Mouse (Mus musculus): ENCODE measurements at regions not wholly inside any gene's neighbourhood (a gene's known extent, or its start where the extent isn't known, plus 50 kb on each side); places are given as distances from the start of the nearest gene placed in this dataset.

DNA sequence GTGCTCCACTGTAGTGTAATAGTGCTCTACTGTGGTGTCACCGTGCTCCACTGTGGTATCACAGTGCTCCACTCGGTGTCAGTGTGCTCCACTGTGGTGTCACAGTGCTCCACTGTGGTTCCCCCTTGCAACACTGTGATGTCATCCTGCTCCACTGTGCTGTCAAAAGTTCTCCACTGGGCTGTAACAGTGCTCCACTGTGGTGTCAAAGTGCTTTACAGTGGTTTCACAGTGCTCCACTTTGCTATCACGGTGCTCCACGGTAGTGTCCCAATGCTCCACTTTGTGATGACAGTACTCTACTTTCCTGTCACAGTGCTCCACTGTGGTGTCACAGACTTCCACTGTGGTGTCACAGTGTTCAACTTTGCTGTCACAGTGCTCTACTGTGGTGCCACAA is 79.4 kb upstream of the Trpm1 start:
- Histone ChIP-seq H3K36me3 (ENCODE audit: control insufficient read depth, insufficient read depth, low read length) (no peaks in the 10 kb centered on the region), H3K4me3 (ENCODE audit: low read depth, low read length) (no peak overlapping the region), H3K27ac (ENCODE audit: insufficient read depth, low read depth, low read length) (no peak overlapping the region), H3K27me3 (ENCODE audit: control insufficient read depth, insufficient read depth, low read length) (no peaks in the 10 kb centered on the region), H3K4me1 (ENCODE audit: control insufficient read depth, insufficient read depth, insufficient read length, low read length) (no peaks in the 10 kb centered on the region)
- TF ChIP-seq CTCF (IDR thresholded peaks at IDR 0.05; ENCODE audit: extremely low read depth, insufficient read length, insufficient replicate concordance, low read depth, low read length) (no peak), POLR2A (IDR thresholded peaks at IDR 0.05; ENCODE audit: low read depth, low read length) (no peak)
- WGBS, result 86% methylated on average over 4 of the region's 4 CpGs

DNA sequence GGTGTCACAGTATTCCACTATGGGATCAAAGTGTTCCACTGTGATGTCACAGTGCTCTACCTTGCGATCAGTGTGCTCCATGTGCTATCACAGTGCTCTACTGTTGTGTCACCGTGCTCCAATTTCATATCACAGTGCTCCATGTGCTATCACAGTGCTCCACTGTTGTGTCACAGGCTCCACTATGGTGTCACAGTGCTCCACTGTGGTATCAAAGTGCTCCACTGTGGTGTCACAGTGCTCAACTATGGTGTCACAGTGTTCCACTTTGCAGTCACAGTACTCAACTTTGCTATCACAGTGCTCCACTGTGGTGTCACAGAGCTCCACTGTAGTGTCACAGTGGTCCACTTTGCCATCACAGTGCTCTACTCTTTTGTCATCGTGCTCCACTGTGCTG is 79.9 kb upstream of the Trpm1 start:
- no peak overlapping the region for H3K4me3 ChIP-seq (ENCODE audit: low read depth, low read length)
- WGBS, result 88% methylated on average over 3 of the region's 3 CpGs
- H3K36me3 ChIP-seq (ENCODE audit: control insufficient read depth, insufficient read depth, low read length), result no peaks in the 10 kb centered on the region
- no peak overlapping the region for H3K27ac ChIP-seq (ENCODE audit: insufficient read depth, low read depth, low read length)
- H3K27me3 ChIP-seq (ENCODE audit: control insufficient read depth, insufficient read depth, low read length), result no peaks in the 10 kb centered on the region
- TF ChIP-seq POLR2A (IDR thresholded peaks at IDR 0.05; ENCODE audit: low read depth, low read length), result no peak
- TF ChIP-seq CTCF (IDR thresholded peaks at IDR 0.05; ENCODE audit: extremely low read depth, insufficient read length, insufficient replicate concordance, low read depth, low read length), result no peak
- no peaks in the 10 kb centered on the region for H3K4me1 ChIP-seq (ENCODE audit: control insufficient read depth, insufficient read depth, insufficient read length, low read length)

DNA sequence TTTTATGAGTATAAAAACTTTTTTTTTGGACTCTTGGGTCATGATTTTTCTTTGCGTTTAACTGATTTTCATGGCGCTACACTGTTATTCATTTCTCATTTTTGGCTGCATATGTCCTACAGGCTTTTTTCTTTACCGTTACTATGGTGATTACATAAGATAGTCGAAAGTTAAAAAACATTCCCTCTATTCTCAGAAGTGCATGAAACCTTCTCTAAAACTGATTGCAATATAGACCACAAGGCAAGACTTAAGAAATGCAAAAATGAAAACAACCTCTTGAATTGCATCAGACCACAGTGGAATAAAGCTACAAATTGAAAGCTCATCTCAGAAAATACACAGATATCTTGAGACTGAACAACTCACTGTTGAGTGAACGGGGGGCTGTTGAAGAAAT is 82.7 kb upstream of the Trpm1 start:
- 85% methylated on average over 5 of the region's 5 CpGs for WGBS
- Histone ChIP-seq H3K36me3 (ENCODE audit: control insufficient read depth, insufficient read depth, low read length) (no peaks in the 10 kb centered on the region), H3K4me1 (ENCODE audit: control insufficient read depth, insufficient read depth, insufficient read length, low read length) (no peaks in the 10 kb centered on the region), H3K27me3 (ENCODE audit: control insufficient read depth, insufficient read depth, low read length) (no peaks in the 10 kb centered on the region), H3K4me3 (ENCODE audit: low read depth, low read length) (no peak overlapping the region), H3K27ac (ENCODE audit: insufficient read depth, low read depth, low read length) (no peak overlapping the region)
- TF ChIP-seq CTCF (IDR thresholded peaks at IDR 0.05; ENCODE audit: extremely low read depth, insufficient read length, insufficient replicate concordance, low read depth, low read length), result no peak
- TF ChIP-seq POLR2A (IDR thresholded peaks at IDR 0.05; ENCODE audit: low read depth, low read length), result no peak

DNA sequence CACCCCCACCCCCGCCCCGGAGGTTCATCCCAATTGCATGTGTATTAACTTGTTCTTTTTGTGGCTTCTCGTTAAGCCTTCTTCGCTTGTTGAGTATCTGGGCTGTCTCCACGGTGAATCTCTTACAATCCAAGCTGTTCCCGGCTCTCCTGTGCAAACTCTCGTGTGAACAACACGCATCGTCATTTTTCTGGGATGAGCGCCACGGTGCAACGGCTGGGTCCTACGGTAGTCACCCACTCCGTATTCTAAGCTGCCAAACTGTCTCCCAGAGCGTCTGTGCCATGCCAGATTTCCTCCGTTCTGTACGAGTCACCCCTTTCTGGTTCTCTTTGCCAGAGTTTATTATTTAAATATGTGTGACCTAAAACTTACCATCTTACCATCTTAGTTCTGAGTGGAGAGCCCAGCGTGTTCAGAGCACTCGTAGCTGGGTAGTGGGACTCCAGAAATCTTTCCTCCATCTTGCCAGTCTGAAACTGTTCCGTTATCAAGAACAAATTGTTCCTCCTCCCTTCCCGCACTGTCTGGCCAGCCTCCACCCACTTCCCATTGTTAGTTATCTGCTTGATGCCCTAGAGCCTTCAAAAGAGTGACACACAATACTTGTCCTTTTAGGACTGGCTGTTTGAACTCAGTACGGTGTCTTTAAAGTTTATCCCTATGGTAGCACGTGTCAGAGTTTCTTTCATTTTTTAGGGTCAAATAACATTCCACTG is 87.9 kb upstream of the Trpm1 start:
- no peaks in the 10 kb centered on the region for H3K4me1 ChIP-seq (ENCODE audit: control insufficient read depth, insufficient read depth, insufficient read length, low read length)
- TF ChIP-seq CTCF (IDR thresholded peaks at IDR 0.05; ENCODE audit: extremely low read depth, insufficient read length, insufficient replicate concordance, low read depth, low read length) (no peak), POLR2A (IDR thresholded peaks at IDR 0.05; ENCODE audit: low read depth, low read length) (no peak)
- WGBS, result 79% methylated on average over 23 of the region's 23 CpGs
- H3K27me3 ChIP-seq (ENCODE audit: control insufficient read depth, insufficient read depth, low read length), result no peaks in the 10 kb centered on the region
- H3K36me3 ChIP-seq (ENCODE audit: control insufficient read depth, insufficient read depth, low read length), result no peaks in the 10 kb centered on the region
- no peak overlapping the region for H3K27ac ChIP-seq (ENCODE audit: insufficient read depth, low read depth, low read length)
- H3K4me3 ChIP-seq (ENCODE audit: low read depth, low read length), result no peak overlapping the region

DNA sequence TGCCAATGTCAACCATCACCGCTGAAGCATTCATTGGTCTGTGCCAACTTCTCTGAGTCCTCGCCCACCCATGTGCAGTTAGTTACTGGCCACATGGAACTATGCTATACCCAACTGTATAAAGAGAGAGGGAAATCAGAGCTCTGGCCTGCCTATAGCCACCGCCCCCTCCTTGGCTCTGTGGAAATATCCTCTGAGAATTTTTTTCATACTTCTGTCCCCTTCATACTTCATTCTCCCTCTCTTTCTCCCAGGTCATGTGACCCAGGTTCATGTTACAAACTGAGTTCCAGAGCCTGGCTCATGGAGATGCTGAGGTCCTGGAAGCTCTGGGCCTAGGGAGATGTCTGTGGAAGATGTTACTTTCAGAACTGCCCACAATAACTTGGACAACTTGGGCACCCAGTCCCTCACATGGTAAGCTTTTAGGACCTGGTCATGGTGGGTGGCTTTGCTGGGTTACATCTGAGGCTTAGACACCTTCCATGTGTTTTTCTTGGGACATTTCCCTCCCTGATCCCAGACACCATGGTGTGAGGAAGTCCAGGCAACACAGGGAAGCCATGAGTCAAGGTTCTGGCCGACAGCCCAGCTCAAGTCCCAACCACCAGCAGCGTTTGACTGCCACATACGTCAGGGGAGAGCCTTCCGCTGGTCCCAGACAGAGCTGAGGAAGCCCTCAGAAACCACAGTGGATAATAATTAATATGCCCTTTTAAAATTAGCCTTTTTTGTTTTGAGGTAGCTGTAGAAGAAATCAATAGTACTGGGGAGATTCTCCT is 89.0 kb upstream of the Trpm1 start:
- Histone ChIP-seq H3K27me3 (ENCODE audit: control insufficient read depth, insufficient read depth, low read length) (no peaks in the 10 kb centered on the region), H3K36me3 (ENCODE audit: control insufficient read depth, insufficient read depth, low read length) (no peaks in the 10 kb centered on the region), H3K4me3 (ENCODE audit: low read depth, low read length) (no peak overlapping the region), H3K27ac (ENCODE audit: insufficient read depth, low read depth, low read length) (no peak overlapping the region), H3K4me1 (ENCODE audit: control insufficient read depth, insufficient read depth, insufficient read length, low read length) (no peaks in the 10 kb centered on the region)
- no peak for TF ChIP-seq POLR2A (IDR thresholded peaks at IDR 0.05; ENCODE audit: low read depth, low read length)
- WGBS, result 64% methylated on average over 7 of the region's 7 CpGs

DNA sequence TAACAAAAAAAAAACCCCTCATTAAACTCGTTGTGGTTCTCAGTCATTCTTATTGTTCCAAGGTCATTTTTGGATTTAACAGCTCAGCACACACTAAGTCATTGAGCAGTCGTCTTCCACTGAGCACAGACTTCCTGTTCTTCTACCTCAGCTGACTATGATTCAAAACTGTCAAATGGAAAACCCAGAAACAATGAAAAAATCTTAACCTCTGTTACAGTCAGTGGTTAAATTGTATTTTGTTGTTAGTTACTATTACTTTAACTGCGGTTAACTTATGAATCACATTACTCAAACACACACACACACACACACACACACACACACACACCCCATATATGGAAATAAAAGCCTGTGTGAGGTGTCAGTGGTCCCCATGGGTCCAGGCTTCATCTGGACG is 92.5 kb upstream of the Trpm1 start:
- Histone ChIP-seq H3K27me3 (ENCODE audit: control insufficient read depth, insufficient read depth, low read length) (no peaks in the 10 kb centered on the region), H3K36me3 (ENCODE audit: control insufficient read depth, insufficient read depth, low read length) (no peaks in the 10 kb centered on the region), H3K27ac (ENCODE audit: insufficient read depth, low read depth, low read length) (no peak overlapping the region), H3K4me3 (ENCODE audit: low read depth, low read length) (no peak overlapping the region), H3K4me1 (ENCODE audit: control insufficient read depth, insufficient read depth, insufficient read length, low read length) (peaks cover 14% of the 10 kb centered on the region)
- WGBS, result 55% methylated on average over 4 of the region's 4 CpGs
- TF ChIP-seq CTCF (IDR thresholded peaks at IDR 0.05; ENCODE audit: extremely low read depth, insufficient read length, insufficient replicate concordance, low read depth, low read length) (no peak), POLR2A (IDR thresholded peaks at IDR 0.05; ENCODE audit: low read depth, low read length) (no peak)

DNA sequence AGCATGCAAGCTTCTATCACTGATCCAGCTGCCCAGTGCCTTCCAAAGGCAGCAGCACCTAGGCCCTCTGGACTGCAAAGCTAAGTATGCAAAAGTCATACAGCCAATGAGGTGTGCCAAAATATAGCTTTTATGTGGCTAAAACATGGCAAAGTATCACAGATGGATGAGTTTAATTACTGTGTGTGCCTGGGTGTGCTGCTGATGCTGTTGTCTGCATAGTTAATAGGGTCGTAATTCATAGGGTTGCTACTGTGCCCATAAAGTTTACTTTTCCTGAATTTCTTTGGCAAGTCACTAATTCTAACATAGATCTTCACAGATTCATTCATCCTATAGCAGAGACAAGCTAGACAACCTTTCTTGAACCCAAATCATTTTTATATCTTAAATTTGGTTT is 93.1 kb upstream of the Trpm1 start:
- no peak overlapping the region for H3K4me3 ChIP-seq (ENCODE audit: low read depth, low read length)
- no peak for TF ChIP-seq POLR2A (IDR thresholded peaks at IDR 0.05; ENCODE audit: low read depth, low read length)
- TF ChIP-seq CTCF (IDR thresholded peaks at IDR 0.05; ENCODE audit: extremely low read depth, insufficient read length, insufficient replicate concordance, low read depth, low read length), result no peak
- 87% methylated on average over 1 of the region's 1 CpGs for WGBS
- H3K36me3 ChIP-seq (ENCODE audit: control insufficient read depth, insufficient read depth, low read length), result no peaks in the 10 kb centered on the region
- peaks cover 14% of the 10 kb centered on the region for H3K4me1 ChIP-seq (ENCODE audit: control insufficient read depth, insufficient read depth, insufficient read length, low read length)
- no peaks in the 10 kb centered on the region for H3K27me3 ChIP-seq (ENCODE audit: control insufficient read depth, insufficient read depth, low read length)
- no peak overlapping the region for H3K27ac ChIP-seq (ENCODE audit: insufficient read depth, low read depth, low read length)

Measured in small intestine, adult 2 months (tissue).